Mouse (Mus musculus) limb, embryonic 14.5 days (tissue): ENCODE data around the gene Cacnb4. TPM values are rescaled to one million over a fixed set of nuclear protein-coding genes. Genes with fewer than 3 reads are reported as not detected.

Experiments used
- ATAC-seq: fragments of 200-750 bp; cut with Nextera tagmentation; 2 replicates; pipeline ENCODE4 v1.8.0; 2017; ENCODE audit warnings: low read depth, moderate number of reproducible peaks, moderate TSS enrichment; ENCODE audit not compliant: low FRiP score
- DNase-seq: peaks from one replicate; pipeline ENCODE4 v3.0.0-alpha.2; 2015; ENCODE audit warnings: low spot score
- H3K27ac ChIP-seq: fragments of 300-500 bp; sonication (generic); replicated peaks from 2 replicates; pipeline ENCODE4 v1.5.1; 2014; ENCODE audit warnings: low read depth, mild to moderate bottlenecking, low read length, moderate library complexity, mixed read lengths
- H3K27me3 ChIP-seq: fragments of 300-500 bp; sonication (generic); 2 replicates; pipeline ENCODE4 v1.6.1; 2014; ENCODE audit warnings: low read length, mixed read lengths; ENCODE audit not compliant: control insufficient read depth, insufficient read depth
- H3K36me3 ChIP-seq: fragments of 300-500 bp; sonication (generic); 2 replicates; pipeline ENCODE4 v1.6.1; 2014; ENCODE audit warnings: mild to moderate bottlenecking, low read length, moderate library complexity, mixed read lengths; ENCODE audit not compliant: control insufficient read depth, insufficient read depth
- H3K4me1 ChIP-seq: fragments of 300-500 bp; sonication (generic); 2 replicates; pipeline ENCODE4 v1.6.1; 2014; ENCODE audit warnings: antibody characterized with exemption, low read length, mixed read lengths; ENCODE audit not compliant: control insufficient read depth, insufficient read depth
- H3K4me2 ChIP-seq: fragments of 300-500 bp; sonication (generic); replicated peaks from 2 replicates; pipeline ENCODE4 v1.6.1; 2014; ENCODE audit warnings: low read depth, mild to moderate bottlenecking, low read length, moderate library complexity; ENCODE audit not compliant: severe bottlenecking
- H3K4me3 ChIP-seq: fragments of 300-500 bp; sonication (generic); replicated peaks from 2 replicates; pipeline ENCODE4 v1.5.1; 2014; ENCODE audit warnings: low read length
- H3K9ac ChIP-seq: fragments of 300-500 bp; sonication (generic); 2 replicates; pipeline ENCODE4 v1.6.1; 2014; ENCODE audit warnings: mild to moderate bottlenecking, low read depth, low read length, moderate library complexity; ENCODE audit not compliant: severe bottlenecking
- H3K9me3 ChIP-seq: fragments of 300-500 bp; sonication (generic); 2 replicates; pipeline ENCODE4 v1.6.1; 2016; ENCODE audit warnings: low read length; ENCODE audit not compliant: control insufficient read depth
- POLR2A ChIP-seq: fragments of 200-500 bp; IDR thresholded peaks from 2 replicates; pipeline ENCODE4 v1.8.0; 2012; ENCODE audit warnings: inconsistent platforms, mild to moderate bottlenecking, moderate library complexity, borderline replicate concordance; ENCODE audit not compliant: insufficient read depth, insufficient read length; ENCODE audit errors: extremely low read depth
- WGBS: fragments of 180-500 bp; shearing (Covaris S2); extraction: QIAGEN DNeasy Blood & Tissue Kit; methylation state at CpG from one replicate; pipeline ENCODE4 v1.1.7; 2014; 5-methylcytosine and 5-hydroxymethylcytosine counted together
- polyA plus RNA-seq, 2 experiments: library from polyadenylated mRNA; depleted of rRNA in 1 of 2; stranded (reverse) in 1 of 2; unstranded in 1 of 2; fragments of >200 nt; fragmentation: Nextera tagmentation in 1 of 2; extraction: Ambion mirVana in 1 of 2; gene quantifications; 2 replicates each; pipeline versions ENCODE4 v1.2.1 to v1.2.3; 2012 to 2014

Cacnb4 gene
- polyA plus RNA-seq, 2 experiments = 0.81 to 0.91 TPM

GRCm38 (mm10) chr2:52674886-52675277 lies 1.7 kb downstream of the Cacnb4 start:
- 0 out of 2 replicates have a peak overlapping the region, but pooled peaks have one; percentile 83 for H3K9ac ChIP-seq
- H3K27me3 ChIP-seq = peaks cover 13% of the 10 kb centered on the region
- peak overlapping the region; percentile 66 for H3K4me3 ChIP-seq
- peak overlapping the region; percentile 95 for H3K4me2 ChIP-seq
- no peak for ATAC-seq
- no peak overlapping the region for H3K27ac ChIP-seq
- no peak for DNase-seq
- no peak for TF ChIP-seq POLR2A
- H3K9me3 ChIP-seq = no peaks in the 10 kb centered on the region
- WGBS = under 1% methylated on average over 19 of the region's 19 CpGs
- H3K36me3 ChIP-seq = no peaks in the 10 kb centered on the region
- H3K4me1 ChIP-seq = peaks cover 7% of the 10 kb centered on the region

- H3K27ac ChIP-seq = no peak overlapping the region
- peaks cover 7% of the 10 kb centered on the region for H3K4me1 ChIP-seq
- ATAC-seq = no peak
- peaks cover 13% of the 10 kb centered on the region for H3K27me3 ChIP-seq
- DNase-seq = no peak
- H3K9me3 ChIP-seq = no peaks in the 10 kb centered on the region
- no peak for TF ChIP-seq POLR2A
- WGBS = 81% methylated on average over 1 of the region's 1 CpGs
- H3K9ac ChIP-seq = no peak overlapping the region
- H3K4me2 ChIP-seq = no peak overlapping the region
- no peaks in the 10 kb centered on the region for H3K36me3 ChIP-seq
- no peak overlapping the region for H3K4me3 ChIP-seq
These were observed 3.5 kb downstream of the Cacnb4 start for GRCm38 (mm10) chr2:52673172-52673571.

GRCm38 (mm10) chr2:52670733-52671132 lies 5.9 kb downstream of the Cacnb4 start:
- Histone ChIP-seq H3K4me3 (no peak overlapping the region), H3K27ac (no peak overlapping the region), H3K4me2 (no peak overlapping the region), H3K4me1 (0 out of 2 replicates have a peak, but pooled peaks cover 3% of the 10 kb centered on the region), H3K36me3 (no peaks in the 10 kb centered on the region), H3K9ac (no peak overlapping the region), H3K27me3 (peaks cover 10% of the 10 kb centered on the region), H3K9me3 (no peaks in the 10 kb centered on the region)
- no peak for TF ChIP-seq POLR2A
- 88% methylated on average over 5 of the region's 5 CpGs for WGBS
- DNase-seq = no peak
- no peak for ATAC-seq

- no peaks in the 10 kb centered on the region for H3K4me1 ChIP-seq
- H3K27me3 ChIP-seq = no peaks in the 10 kb centered on the region
- TF ChIP-seq POLR2A = no peak
- H3K4me2 ChIP-seq = no peak overlapping the region
- no peak for DNase-seq
- H3K36me3 ChIP-seq = no peaks in the 10 kb centered on the region
- ATAC-seq = no peak
- no peak overlapping the region for H3K9ac ChIP-seq
- H3K4me3 ChIP-seq = no peak overlapping the region
- WGBS = 90% methylated on average over 6 of the region's 6 CpGs
- no peak overlapping the region for H3K27ac ChIP-seq
- H3K9me3 ChIP-seq = no peaks in the 10 kb centered on the region
These were observed 8.2 kb downstream of the Cacnb4 start for GRCm38 (mm10) chr2:52668480-52668879.

GRCm38 (mm10) chr2:52656722-52657121 lies 19.9 kb downstream of the Cacnb4 start:
- Histone ChIP-seq H3K36me3 (no peaks in the 10 kb centered on the region), H3K9me3 (no peaks in the 10 kb centered on the region), H3K9ac (no peak overlapping the region), H3K4me1 (no peaks in the 10 kb centered on the region), H3K27ac (no peak overlapping the region), H3K4me3 (no peak overlapping the region), H3K27me3 (no peaks in the 10 kb centered on the region), H3K4me2 (no peak overlapping the region)
- ATAC-seq (no peak), DNase-seq (no peak)
- no peak for TF ChIP-seq POLR2A
- WGBS = 82% methylated on average over 5 of the region's 5 CpGs

GRCm38 (mm10) chr2:52654541-52654940 lies 22.1 kb downstream of the Cacnb4 start:
- no peak for DNase-seq
- WGBS = 74% methylated on average over 4 of the region's 4 CpGs
- H3K4me3 ChIP-seq = no peak overlapping the region
- no peaks in the 10 kb centered on the region for H3K36me3 ChIP-seq
- no peak overlapping the region for H3K27ac ChIP-seq
- ATAC-seq = no peak
- H3K9ac ChIP-seq = no peak overlapping the region
- H3K9me3 ChIP-seq = no peaks in the 10 kb centered on the region
- H3K4me1 ChIP-seq = no peaks in the 10 kb centered on the region
- no peak for TF ChIP-seq POLR2A
- H3K4me2 ChIP-seq = no peak overlapping the region
- no peaks in the 10 kb centered on the region for H3K27me3 ChIP-seq
